In genomic region chr12:101976651-101977403, GRCm38 (mm10) we compare ENCODE assay signal across 8 mouse cellular contexts. TPM values are rescaled to one million over a fixed set of nuclear protein-coding genes. Genes with fewer than 3 reads are reported as not detected.
A peak's percentile ranks its signal among the peaks of the same experiment; 100 is the strongest.
DNase-seq lines count a peak whose midpoint lies in the region; ATAC-seq and TF ChIP-seq lines count a peak whose summit lies in the region.

No protein-coding gene starts in this region.

- no peak for TF ChIP-seq CTCF in liver, adult 2 months (IDR thresholded peaks at IDR 0.05; ENCODE audit: low read depth, low read length)

- no peaks in the 10 kb centered on the region for H3K27me3 ChIP-seq in liver, adult 2 months (ENCODE audit: control insufficient read depth, insufficient read depth, low read length)
- H3K27me3 ChIP-seq in intestine, embryonic 14.5 days (replicated peaks; ENCODE audit: control insufficient read depth, insufficient read depth, low read length), result no peaks in the 10 kb centered on the region
- no peaks in the 10 kb centered on the region for H3K27me3 ChIP-seq in neural tube, embryonic 14.5 days (ENCODE audit: control insufficient read depth, insufficient read depth, low read length)

- peaks cover 25% of the 10 kb centered on the region; the same call in 1 of the 2 replicates for H3K79me2 ChIP-seq in liver, adult 2 months (ENCODE audit: control insufficient read depth, insufficient read depth, low read length)

- peaks cover 13% of the 10 kb centered on the region for H3K4me1 ChIP-seq in liver, adult 2 months (ENCODE audit: control insufficient read depth, insufficient read depth, low read length)
- peaks cover 14% of the 10 kb centered on the region for H3K4me1 ChIP-seq in intestine, embryonic 14.5 days (replicated peaks; ENCODE audit: control insufficient read depth, insufficient read depth, low read length)
- H3K4me1 ChIP-seq in neural tube, embryonic 14.5 days (ENCODE audit: control insufficient read depth, insufficient read depth, low read length), result peaks cover 16% of the 10 kb centered on the region

- 10% methylated on average over 13 of the region's 13 CpGs for whole genome bisulfite sequencing in liver, adult 2 months
- WGBS in intestine, embryonic 14.5 days, result 21% methylated on average over 13 of the region's 13 CpGs
- WGBS in neural tube, embryonic 14.5 days, result 24% methylated on average over 13 of the region's 13 CpGs

- H3K9me3 ChIP-seq in intestine, embryonic 14.5 days (ENCODE audit: control insufficient read depth, low read length), result no peaks in the 10 kb centered on the region
- no peaks in the 10 kb centered on the region for H3K9me3 ChIP-seq in neural tube, embryonic 14.5 days (ENCODE audit: control insufficient read depth, low read length)

- no peak for ATAC-seq in intestine, embryonic 14.5 days (replicated peaks; ENCODE audit: low FRiP score, low TSS enrichment, low read depth)
- ATAC-seq in neural tube, embryonic 14.5 days (ENCODE audit: low read depth), result no peak

- intact Hi-C loops in left cerebral cortex, postnatal 36 days (cut with DNase I), result loop anchor here (5.0 kb wide), 1 partner anchor 490 kb away; the partner anchor contains the start of gene Golga5

- peak overlapping the region; percentile 77 for H3K27ac ChIP-seq in liver, adult 2 months (replicated peaks; ENCODE audit: insufficient read depth, low read depth, low read length)
- peak overlapping the region; percentile 94 for H3K27ac ChIP-seq in intestine, embryonic 14.5 days (ENCODE audit: low read depth)
- H3K27ac ChIP-seq in neural tube, embryonic 14.5 days (ENCODE audit: low read depth, low read length), result peak overlapping the region; percentile 94

- H3K36me3 ChIP-seq in liver, adult 2 months (ENCODE audit: control insufficient read depth, insufficient read depth, low read length), result no peaks in the 10 kb centered on the region
- peaks cover 1% of the 10 kb centered on the region for H3K36me3 ChIP-seq in intestine, embryonic 14.5 days (ENCODE audit: control insufficient read depth, insufficient read depth, low read length)
- H3K36me3 ChIP-seq in neural tube, embryonic 14.5 days (ENCODE audit: control insufficient read depth, insufficient read depth, low read length), result no peaks in the 10 kb centered on the region

- H3K4me2 ChIP-seq in intestine, embryonic 14.5 days (ENCODE audit: low read length), result peak overlapping the region; percentile 81
- peak overlapping the region; percentile 82 for H3K4me2 ChIP-seq in neural tube, embryonic 14.5 days (ENCODE audit: low read depth, low read length)

- peak overlapping the region; percentile 94 for H3K9ac ChIP-seq in liver, adult 2 months (ENCODE audit: low read depth, low read length)
- peak overlapping the region; percentile 87 for H3K9ac ChIP-seq in intestine, embryonic 14.5 days (ENCODE audit: low read length)
- H3K9ac ChIP-seq in neural tube, embryonic 14.5 days (replicated peaks; ENCODE audit: low read depth, low read length), result peak overlapping the region; percentile 92

- no peak for TF ChIP-seq POLR2A in liver, adult 2 months (IDR thresholded peaks at IDR 0.05; ENCODE audit: extremely low read depth, insufficient read depth, low read length)

- peak overlapping the region; percentile 94 for H3K4me3 ChIP-seq in liver, adult 2 months (ENCODE audit: insufficient read depth, low read depth, low read length)
- H3K4me3 ChIP-seq in intestine, embryonic 14.5 days (ENCODE audit: low read depth, low read length), result peak overlapping the region; percentile 75
- H3K4me3 ChIP-seq in neural tube, embryonic 14.5 days (ENCODE audit: low read depth, low read length), result peak overlapping the region; percentile 90

- no peak for DNase-seq in liver, adult 2 months (ENCODE audit: extremely low read depth, low read depth, low spot score)
- no peak for DNase-seq in liver
- DNase-seq in c-Kit-positive CD71-positive TER-119-negative erythroid progenitor cells, embryonic 14.5 days (ENCODE audit: low read depth), result peak; percentile 28
- DNase-seq in intestine, embryonic 14.5 days (ENCODE audit: low spot score), result no peak
- DNase-seq in frontal cortex, postnatal 14 days (ENCODE audit: low spot score in 2 of 2), result no peak
- no peak for DNase-seq in left cerebral cortex, postnatal 36 days (ENCODE audit: low spot score in 2 of 2)
- no peak for DNase-seq in ovary, postnatal 14 days (ENCODE audit: low spot score)

RNA-seq across cellular contexts. Expression of gene Cpsf2, which starts 1.0 kb away (rescaled TPM):
- 7.7 and 9.2 TPM in 2 replicates for total RNA-seq in liver, adult 2 months (2014; rRNA removed)
- 2.7 and 3.1 TPM in 2 replicates for polyA plus RNA-seq in liver, adult 2 months (2012; rRNA removed)
- polyA plus RNA-seq in intestine, embryonic 14.5 days (2014; fragmentation: Nextera tagmentation; extraction: Ambion mirVana), result 31.3 and 32.5 TPM in 2 replicates
- 34.5 and 39.8 TPM in 2 replicates for polyA plus RNA-seq in neural tube, embryonic 14.5 days (2014; fragmentation: Nextera tagmentation; extraction: Ambion mirVana)
- total RNA-seq in left cerebral cortex, postnatal 36 days (2021), result 10 to 100 TPM; 26.9 to 28.2 TPM

RNA-seq across cellular contexts. Expression of gene Atxn3, which starts 18.8 kb away (rescaled TPM):
- total RNA-seq in liver, adult 2 months (2014; rRNA removed), result 13.9 and 14.1 TPM in 2 replicates
- polyA plus RNA-seq in liver, adult 2 months (2012; rRNA removed), result 2.4 and 2.7 TPM in 2 replicates
- 14.3 and 15.5 TPM in 2 replicates for polyA plus RNA-seq in intestine, embryonic 14.5 days (2014; fragmentation: Nextera tagmentation; extraction: Ambion mirVana)
- 13.1 and 13.3 TPM in 2 replicates for polyA plus RNA-seq in neural tube, embryonic 14.5 days (2014; fragmentation: Nextera tagmentation; extraction: Ambion mirVana)
- 10 to 100 TPM; 17.4 to 21.7 TPM for total RNA-seq in left cerebral cortex, postnatal 36 days (2021)
